Mouse (Mus musculus): ENCODE measurements around the gene Baz2b.

The Baz2b gene

GRCm38 (mm10) chr2:60065415-60065814 lies 144.2 kb downstream of the Baz2b start:
- in situ Hi-C loops (cut with MboI; ENCODE audit: unreplicated experiment in 2 of 2), result no loop called here

GRCm38 (mm10) chr2:60060185-60060775 lies 149.4 kb downstream of the Baz2b start:
- in situ Hi-C loops (cut with MboI; ENCODE audit: unreplicated experiment in 2 of 2), result no loop called here

GRCm38 (mm10) chr2:60059300-60059699 lies 150.3 kb downstream of the Baz2b start:
- in situ Hi-C loops (cut with MboI; ENCODE audit: unreplicated experiment in 2 of 2), result no loop called here

- in situ Hi-C loops (cut with MboI; ENCODE audit: unreplicated experiment in 2 of 2), result no loop called here
These were observed 153.6 kb downstream of the Baz2b start for GRCm38 (mm10) chr2:60056043-60056442.

GRCm38 (mm10) chr2:60054808-60055535 lies 154.7 kb downstream of the Baz2b start:
- in situ Hi-C loops (cut with MboI; ENCODE audit: unreplicated experiment in 2 of 2), result no loop called here

- in situ Hi-C loops (cut with MboI; ENCODE audit: unreplicated experiment in 2 of 2), result no loop called here
These were observed 156.2 kb downstream of the Baz2b start for GRCm38 (mm10) chr2:60053222-60054010.

- in situ Hi-C loops (cut with MboI; ENCODE audit: unreplicated experiment in 2 of 2), result no loop called here
These were observed 158.8 kb downstream of the Baz2b start for GRCm38 (mm10) chr2:60050667-60051460.

GRCm38 (mm10) chr2:60049889-60050288 lies 159.8 kb downstream of the Baz2b start:
- in situ Hi-C loops (cut with MboI; ENCODE audit: unreplicated experiment in 2 of 2), result loop anchor here in 1 of 2 experiments (25.0 kb wide), 1 partner anchor 1913 kb away; no protein-coding TSS in a partner anchor

GRCm38 (mm10) chr2:60049351-60049750 lies 160.3 kb downstream of the Baz2b start:
- in situ Hi-C loops (cut with MboI; ENCODE audit: unreplicated experiment in 2 of 2), result loop anchor here in 1 of 2 experiments (25.0 kb wide), 1 partner anchor 1912 kb away; no protein-coding TSS in a partner anchor

- in situ Hi-C loops (cut with MboI; ENCODE audit: unreplicated experiment in 2 of 2), result loop anchor here in 1 of 2 experiments (25.0 kb wide), 1 partner anchor 1909 kb away; no protein-coding TSS in a partner anchor
These were observed 163.6 kb downstream of the Baz2b start for GRCm38 (mm10) chr2:60045995-60046394.

- in situ Hi-C loops (cut with MboI; ENCODE audit: unreplicated experiment in 2 of 2), result loop anchor here in 1 of 2 experiments (5.0 to 25.0 kb wide), 2 partner anchors 77 to 1908 kb away; no protein-coding TSS in a partner anchor
These were observed 164.7 kb downstream of the Baz2b start for GRCm38 (mm10) chr2:60044988-60045387.

GRCm38 (mm10) chr2:60044540-60044939 lies 165.1 kb downstream of the Baz2b start:
- in situ Hi-C loops (cut with MboI; ENCODE audit: unreplicated experiment in 2 of 2), result loop anchor here in 1 of 2 experiments (5.0 to 25.0 kb wide), 2 partner anchors 78 to 1907 kb away; no protein-coding TSS in a partner anchor

GRCm38 (mm10) chr2:60042699-60043098 lies 166.9 kb downstream of the Baz2b start:
- in situ Hi-C loops (cut with MboI; ENCODE audit: unreplicated experiment in 2 of 2), result loop anchor here in 1 of 2 experiments (5.0 to 25.0 kb wide), 2 partner anchors 80 to 1905 kb away; no protein-coding TSS in a partner anchor

GRCm38 (mm10) chr2:60041485-60042274 lies 168.0 kb downstream of the Baz2b start:
- in situ Hi-C loops (cut with MboI; ENCODE audit: unreplicated experiment in 2 of 2), result loop anchor here in 1 of 2 experiments (5.0 to 25.0 kb wide), 2 partner anchors 81 to 1904 kb away; no protein-coding TSS in a partner anchor

- in situ Hi-C loops (cut with MboI; ENCODE audit: unreplicated experiment in 2 of 2), result loop anchor here in 1 of 2 experiments (5.0 to 25.0 kb wide), 2 partner anchors 82 to 1903 kb away; no protein-coding TSS in a partner anchor
These were observed 169.5 kb downstream of the Baz2b start for GRCm38 (mm10) chr2:60040162-60040561.

GRCm38 (mm10) chr2:60037011-60037551 lies 172.6 kb downstream of the Baz2b start:
- in situ Hi-C loops (cut with MboI; ENCODE audit: unreplicated experiment in 2 of 2), result loop anchor here in 1 of 2 experiments (25.0 kb wide), 1 partner anchor 1900 kb away; no protein-coding TSS in a partner anchor

GRCm38 (mm10) chr2:60036361-60036760 lies 173.3 kb downstream of the Baz2b start:
- in situ Hi-C loops (cut with MboI; ENCODE audit: unreplicated experiment in 2 of 2), result loop anchor here in 1 of 2 experiments (25.0 kb wide), 1 partner anchor 1899 kb away; no protein-coding TSS in a partner anchor

GRCm38 (mm10) chr2:60030991-60031390 lies 178.6 kb downstream of the Baz2b start:
- in situ Hi-C loops (cut with MboI; ENCODE audit: unreplicated experiment in 2 of 2), result loop anchor here in 1 of 2 experiments (25.0 kb wide), 1 partner anchor 1894 kb away; no protein-coding TSS in a partner anchor

Measured in v-Abl transformed pro-B cells (cell line).